Mouse (Mus musculus): ENCODE data around the gene Fgfr2.

- TF ChIP-seq CTCF (IDR thresholded peaks at IDR 0.05; ENCODE audit: borderline replicate concordance, extremely low read depth, insufficient read depth, insufficient read length) (no peak), POLR2A (IDR thresholded peaks at IDR 0.05; ENCODE audit: borderline replicate concordance, extremely low read depth, insufficient read depth, insufficient read length, poor library complexity, severe bottlenecking) (no peak)
Observed at GRCm38 (mm10) chr7:131130021-131130420, 1993.1 kb downstream of the Fgfr2 start.

All from brain, embryonic 14.5 days (tissue).